In genomic region chr1:164135960-164136359, GRCm38 (mm10) we compare ENCODE assay signal across 11 mouse cellular contexts. TPM values are rescaled to one million over a fixed set of nuclear protein-coding genes. Genes with fewer than 3 reads are reported as not detected.
DNase-seq lines count a peak whose midpoint lies in the region; ATAC-seq and TF ChIP-seq lines count a peak whose summit lies in the region.
"Had no signal": no experiment of that assay in that cellular context is flagged by ENCODE, and none has a peak within 500 bp of the region (broad histone marks: within the 10 kb centered on the region; RNA-seq: fewer than 3 reads in every experiment).

No protein-coding gene starts in this region.

- DNase-seq in 3T3-L1 (ENCODE audit: low read depth, low spot score), result peak; percentile 39
- DNase-seq in lung, postnatal 0 days (ENCODE audit: low spot score), result peak; percentile 41
- DNase-seq in skeletal muscle tissue, adult 2 months (ENCODE audit: low read depth, low spot score), result peak; percentile 38
- no peak for DNase-seq in stomach, postnatal 0 days (ENCODE audit: low spot score)

- TF ChIP-seq EP300 in lung, postnatal 0 days (IDR thresholded peaks at IDR 0.05), result 0 out of 2 replicates have a peak, but pooled peaks have one; percentile 4
- no peak for TF ChIP-seq EP300 in stomach, postnatal 0 days (optimal IDR thresholded peaks at IDR 0.05)

- H3K36me3 ChIP-seq in lung, postnatal 0 days (ENCODE audit: insufficient read depth, low read length), result no peaks in the 10 kb centered on the region
- H3K36me3 ChIP-seq in kidney, embryonic 16.5 days (ENCODE audit: insufficient read depth, low read length), result no peaks in the 10 kb centered on the region
- H3K36me3 ChIP-seq in stomach, postnatal 0 days (ENCODE audit: control insufficient read depth, insufficient read depth, low read length), result no peaks in the 10 kb centered on the region
- no peaks in the 10 kb centered on the region for H3K36me3 ChIP-seq in forebrain, embryonic 13.5 days (ENCODE audit: poor library complexity, severe bottlenecking)
- no peaks in the 10 kb centered on the region for H3K36me3 ChIP-seq in heart, embryonic 11.5 days (ENCODE audit: control insufficient read depth, insufficient read depth, low read length)
- H3K36me3 ChIP-seq: G1E had no signal

- peaks cover 4% of the 10 kb centered on the region; the same call in 1 of the 2 replicates for H3K4me1 ChIP-seq in bone marrow, adult 2 months (ENCODE audit: control insufficient read depth, insufficient read depth, low read length)
- no peaks in the 10 kb centered on the region for H3K4me1 ChIP-seq in lung, postnatal 0 days (ENCODE audit: insufficient read depth, low read depth, low read length)
- 0 out of 2 replicates have a peak, but pooled peaks cover 2% of the 10 kb centered on the region for H3K4me1 ChIP-seq in kidney, embryonic 16.5 days (ENCODE audit: insufficient read depth, low read length)
- H3K4me1 ChIP-seq in stomach, postnatal 0 days (replicated peaks; ENCODE audit: control insufficient read depth, insufficient read depth), result no peaks in the 10 kb centered on the region
- no peaks in the 10 kb centered on the region for H3K4me1 ChIP-seq in forebrain, embryonic 13.5 days
- 0 out of 2 replicates have a peak, but pooled peaks cover 2% of the 10 kb centered on the region for H3K4me1 ChIP-seq in heart, embryonic 11.5 days (ENCODE audit: control insufficient read depth, insufficient read depth, low read length)

- no peaks in the 10 kb centered on the region for H3K9me3 ChIP-seq in lung, postnatal 0 days (ENCODE audit: low read length)
- no peaks in the 10 kb centered on the region for H3K9me3 ChIP-seq in kidney, embryonic 16.5 days (ENCODE audit: low read length)
- H3K9me3 ChIP-seq in stomach, postnatal 0 days (ENCODE audit: control insufficient read depth, low read length), result no peaks in the 10 kb centered on the region
- H3K9me3 ChIP-seq in forebrain, embryonic 13.5 days (replicated peaks), result no peaks in the 10 kb centered on the region
- no peaks in the 10 kb centered on the region for H3K9me3 ChIP-seq in heart, embryonic 11.5 days (replicated peaks; ENCODE audit: control insufficient read depth, low read length)
- H3K9me3 ChIP-seq: G1E had no signal

- WGBS in bone marrow, adult 2 months, result 1% methylated on average over 11 of the region's 11 CpGs
- WGBS in lung, postnatal 0 days, result 18% methylated on average over 11 of the region's 11 CpGs
- WGBS in kidney, embryonic 16.5 days, result 23% methylated on average over 11 of the region's 11 CpGs
- WGBS in stomach, postnatal 0 days, result 42% methylated on average over 11 of the region's 11 CpGs
- WGBS in forebrain, embryonic 13.5 days, result 89% methylated on average over 11 of the region's 11 CpGs
- WGBS in heart, embryonic 11.5 days (ENCODE audit: insufficient replicate concordance), result 53% methylated on average over 11 of the region's 11 CpGs

- TF ChIP-seq POLR2A in bone marrow, adult 2 months (IDR thresholded peaks at IDR 0.05; ENCODE audit: borderline replicate concordance, control insufficient read depth, low read depth, low read length), result no peak

- peak; percentile 64 for ATAC-seq in lung, postnatal 0 days
- ATAC-seq in kidney, embryonic 16.5 days (ENCODE audit: low FRiP score, low TSS enrichment), result no peak
- no peak for ATAC-seq in stomach, postnatal 0 days (ENCODE audit: low FRiP score, low TSS enrichment)
- ATAC-seq in forebrain, embryonic 13.5 days, result no peak
- ATAC-seq in heart, embryonic 11.5 days (replicated peaks; ENCODE audit: insufficient number of reproducible peaks, low FRiP score, low TSS enrichment), result no peak
- ATAC-seq: hindbrain, postnatal 0 days had no signal

- TF ChIP-seq CTCF in bone marrow, adult 2 months (IDR thresholded peaks at IDR 0.05; ENCODE audit: control insufficient read depth, insufficient read depth, low read length), result no peak
- TF ChIP-seq CTCF in lung, postnatal 0 days (IDR thresholded peaks at IDR 0.05), result no peak
- TF ChIP-seq CTCF in stomach, postnatal 0 days (IDR thresholded peaks at IDR 0.05; ENCODE audit: low read depth), result no peak

- peak overlapping the region; percentile 80; the same call in 1 of the 2 replicates for H3K27ac ChIP-seq in bone marrow, adult 2 months (ENCODE audit: control insufficient read depth, insufficient read depth, low read depth, low read length, poor library complexity)
- no peak overlapping the region for H3K27ac ChIP-seq in lung, postnatal 0 days (ENCODE audit: low read length)
- no peak overlapping the region for H3K27ac ChIP-seq in kidney, embryonic 16.5 days (ENCODE audit: low read length)
- no peak overlapping the region for H3K27ac ChIP-seq in stomach, postnatal 0 days (replicated peaks)
- no peak overlapping the region for H3K27ac ChIP-seq in forebrain, embryonic 13.5 days
- H3K27ac ChIP-seq in heart, embryonic 11.5 days (ENCODE audit: low read depth, low read length), result no peak overlapping the region
- H3K27ac ChIP-seq: hindbrain, postnatal 0 days had no signal

- H3K4me2 ChIP-seq in lung, postnatal 0 days (replicated peaks; ENCODE audit: low read depth, low read length), result no peak overlapping the region
- H3K4me2 ChIP-seq in kidney, embryonic 16.5 days (replicated peaks; ENCODE audit: low read depth, low read length), result no peak overlapping the region
- no peak overlapping the region for H3K4me2 ChIP-seq in stomach, postnatal 0 days (replicated peaks; ENCODE audit: low read depth)
- H3K4me2 ChIP-seq in forebrain, embryonic 13.5 days, result no peak overlapping the region
- no peak overlapping the region for H3K4me2 ChIP-seq in heart, embryonic 11.5 days
- H3K4me2 ChIP-seq: midbrain, embryonic 11.5 days had no signal

- H3K27me3 ChIP-seq in lung, postnatal 0 days (replicated peaks; ENCODE audit: insufficient read depth, low read length), result no peaks in the 10 kb centered on the region
- no peaks in the 10 kb centered on the region for H3K27me3 ChIP-seq in kidney, embryonic 16.5 days (ENCODE audit: insufficient read depth, low read length)
- H3K27me3 ChIP-seq in stomach, postnatal 0 days (ENCODE audit: control insufficient read depth, insufficient read depth, low read length), result no peaks in the 10 kb centered on the region
- no peaks in the 10 kb centered on the region for H3K27me3 ChIP-seq in forebrain, embryonic 13.5 days
- no peaks in the 10 kb centered on the region for H3K27me3 ChIP-seq in heart, embryonic 11.5 days (ENCODE audit: control insufficient read depth, insufficient read depth, low read length)

- no peak overlapping the region for H3K4me3 ChIP-seq in bone marrow, adult 2 months (replicated peaks; ENCODE audit: control insufficient read depth, low read depth, low read length)
- H3K4me3 ChIP-seq in lung, postnatal 0 days (ENCODE audit: low read depth, low read length), result no peak overlapping the region
- no peak overlapping the region for H3K4me3 ChIP-seq in kidney, embryonic 16.5 days (ENCODE audit: low read length)
- no peak overlapping the region for H3K4me3 ChIP-seq in stomach, postnatal 0 days (ENCODE audit: low read depth, low read length)
- no peak overlapping the region for H3K4me3 ChIP-seq in forebrain, embryonic 13.5 days
- no peak overlapping the region for H3K4me3 ChIP-seq in heart, embryonic 11.5 days (ENCODE audit: low read depth, low read length)

- no peak overlapping the region for H3K9ac ChIP-seq in lung, postnatal 0 days (replicated peaks; ENCODE audit: low read depth)
- H3K9ac ChIP-seq in kidney, embryonic 16.5 days (replicated peaks; ENCODE audit: low read length), result no peak overlapping the region
- no peak overlapping the region for H3K9ac ChIP-seq in stomach, postnatal 0 days (ENCODE audit: low read length)
- H3K9ac ChIP-seq in forebrain, embryonic 13.5 days, result no peak overlapping the region
- no peak overlapping the region for H3K9ac ChIP-seq in heart, embryonic 11.5 days (ENCODE audit: low read depth, low read length)

RNA-seq across cellular contexts. Expression of gene F5, which starts 15.7 kb away (rescaled TPM):
- 9.9 and 21.8 TPM in 2 replicates for polyA plus RNA-seq in bone marrow, adult 2 months (2011; ENCODE audit: insufficient read depth, insufficient read length, low replicate concordance, missing spikeins)
- 0.33 and 0.44 TPM in 2 replicates for polyA plus RNA-seq in lung, postnatal 0 days (2015; fragmentation: Nextera tagmentation; extraction: Ambion mirVana)
- polyA plus RNA-seq in kidney, embryonic 16.5 days (2015; fragmentation: Nextera tagmentation; extraction: Ambion mirVana), result 0.26 and 0.30 TPM in 2 replicates
- 1.5 and 1.6 TPM in 2 replicates for polyA plus RNA-seq in stomach, postnatal 0 days (2015; fragmentation: Nextera tagmentation; extraction: Ambion mirVana)
- polyA plus RNA-seq in forebrain, embryonic 13.5 days (2015; fragmentation: Nextera tagmentation; extraction: Ambion mirVana), result 0.08 and 0.20 TPM in 2 replicates
- polyA plus RNA-seq in heart, embryonic 11.5 days (2014; fragmentation: Nextera tagmentation; extraction: Ambion mirVana), result 0.70 and 1.1 TPM in 2 replicates

RNA-seq across cellular contexts. Expression of gene Selp, which starts 20.9 kb away (rescaled TPM):
- 4.4 and 17.1 TPM in 2 replicates for polyA plus RNA-seq in bone marrow, adult 2 months (2011; ENCODE audit: insufficient read depth, insufficient read length, low replicate concordance, missing spikeins)
- 0.39 and 0.76 TPM in 2 replicates for polyA plus RNA-seq in lung, postnatal 0 days (2015; fragmentation: Nextera tagmentation; extraction: Ambion mirVana)
- polyA plus RNA-seq in kidney, embryonic 16.5 days (2015; fragmentation: Nextera tagmentation; extraction: Ambion mirVana), result 0.56 and 1.1 TPM in 2 replicates
- 0.41 and 0.62 TPM in 2 replicates for polyA plus RNA-seq in stomach, postnatal 0 days (2015; fragmentation: Nextera tagmentation; extraction: Ambion mirVana)
- polyA plus RNA-seq in forebrain, embryonic 13.5 days (2015; fragmentation: Nextera tagmentation; extraction: Ambion mirVana), result not detected in 2 replicates
- 0.19 and 0.21 TPM in 2 replicates for polyA plus RNA-seq in heart, embryonic 11.5 days (2014; fragmentation: Nextera tagmentation; extraction: Ambion mirVana)
- polyA plus RNA-seq: G1E; midbrain, embryonic 11.5 days had no signal
